Mouse (Mus musculus): ENCODE data around the gene Chmp6. TPM values are rescaled to one million over a fixed set of nuclear protein-coding genes. Genes with fewer than 3 reads are reported as not detected.

Gene Chmp6
- polyA plus RNA-seq, 1 experiment from 2014 or later = 77.9 TPM

GRCm38 (mm10) chr11:119950535-119950934 lies 37.3 kb downstream of the Chmp6 start:
- Histone ChIP-seq H3K4me3 (ENCODE audit: low read depth, low read length) (no peak overlapping the region), H3K36me3 (ENCODE audit: control insufficient read depth, insufficient read depth, low read length) (no peaks in the 10 kb centered on the region), H3K9me3 (ENCODE audit: control insufficient read depth, low read length) (no peaks in the 10 kb centered on the region), H3K27ac (replicated peaks; ENCODE audit: low read depth, low read length) (no peak overlapping the region), H3K27me3 (replicated peaks; ENCODE audit: control insufficient read depth, insufficient read depth, low read length) (no peaks in the 10 kb centered on the region), H3K4me1 (ENCODE audit: control insufficient read depth, insufficient read depth, low read length) (peaks cover 12% of the 10 kb centered on the region), H3K9ac (ENCODE audit: low read depth, low read length) (no peak overlapping the region), H3K4me2 (ENCODE audit: low read depth, low read length) (no peak overlapping the region)
- DNase-seq (ENCODE audit: low spot score) (no peak), ATAC-seq (ENCODE audit: low read depth) (no peak)
- 88% methylated on average over 3 of the region's 3 CpGs for WGBS

- Histone ChIP-seq H3K36me3 (ENCODE audit: control insufficient read depth, insufficient read depth, low read length) (no peaks in the 10 kb centered on the region), H3K4me1 (ENCODE audit: control insufficient read depth, insufficient read depth, low read length) (peaks cover 9% of the 10 kb centered on the region), H3K9ac (ENCODE audit: low read depth, low read length) (no peak overlapping the region), H3K4me3 (ENCODE audit: low read depth, low read length) (no peak overlapping the region), H3K27me3 (replicated peaks; ENCODE audit: control insufficient read depth, insufficient read depth, low read length) (no peaks in the 10 kb centered on the region), H3K4me2 (ENCODE audit: low read depth, low read length) (no peak overlapping the region), H3K9me3 (ENCODE audit: control insufficient read depth, low read length) (no peaks in the 10 kb centered on the region), H3K27ac (replicated peaks; ENCODE audit: low read depth, low read length) (no peak overlapping the region)
- DNase-seq (ENCODE audit: low spot score) (no peak), ATAC-seq (ENCODE audit: low read depth) (no peak)
- 83% methylated on average over 6 of the region's 6 CpGs for whole genome bisulfite sequencing
Measured at GRCm38 (mm10) chr11:119951326-119951725, 38.1 kb downstream of the Chmp6 start.

- Histone ChIP-seq H3K9ac (ENCODE audit: low read depth, low read length) (no peak overlapping the region), H3K27me3 (replicated peaks; ENCODE audit: control insufficient read depth, insufficient read depth, low read length) (no peaks in the 10 kb centered on the region), H3K4me2 (ENCODE audit: low read depth, low read length) (no peak overlapping the region), H3K27ac (replicated peaks; ENCODE audit: low read depth, low read length) (peak overlapping the region; percentile 46), H3K4me3 (ENCODE audit: low read depth, low read length) (no peak overlapping the region), H3K4me1 (ENCODE audit: control insufficient read depth, insufficient read depth, low read length) (peaks cover 9% of the 10 kb centered on the region), H3K36me3 (ENCODE audit: control insufficient read depth, insufficient read depth, low read length) (no peaks in the 10 kb centered on the region), H3K9me3 (ENCODE audit: control insufficient read depth, low read length) (no peaks in the 10 kb centered on the region)
- ATAC-seq (ENCODE audit: low read depth) (no peak), DNase-seq (ENCODE audit: low spot score) (peak; percentile 84)
- WGBS = 54% methylated on average over 5 of the region's 5 CpGs
Measured at GRCm38 (mm10) chr11:119952429-119953224, 39.4 kb downstream of the Chmp6 start.

GRCm38 (mm10) chr11:119954233-119954632 lies 41.0 kb downstream of the Chmp6 start:
- 67% methylated on average over 4 of the region's 4 CpGs for WGBS
- DNase-seq (ENCODE audit: low spot score) (no peak), ATAC-seq (ENCODE audit: low read depth) (no peak)
- Histone ChIP-seq H3K27me3 (replicated peaks; ENCODE audit: control insufficient read depth, insufficient read depth, low read length) (no peaks in the 10 kb centered on the region), H3K9me3 (ENCODE audit: control insufficient read depth, low read length) (no peaks in the 10 kb centered on the region), H3K4me3 (ENCODE audit: low read depth, low read length) (no peak overlapping the region), H3K9ac (ENCODE audit: low read depth, low read length) (no peak overlapping the region), H3K4me2 (ENCODE audit: low read depth, low read length) (no peak overlapping the region), H3K36me3 (ENCODE audit: control insufficient read depth, insufficient read depth, low read length) (no peaks in the 10 kb centered on the region), H3K4me1 (ENCODE audit: control insufficient read depth, insufficient read depth, low read length) (peaks cover 9% of the 10 kb centered on the region), H3K27ac (replicated peaks; ENCODE audit: low read depth, low read length) (no peak overlapping the region)

DNA sequence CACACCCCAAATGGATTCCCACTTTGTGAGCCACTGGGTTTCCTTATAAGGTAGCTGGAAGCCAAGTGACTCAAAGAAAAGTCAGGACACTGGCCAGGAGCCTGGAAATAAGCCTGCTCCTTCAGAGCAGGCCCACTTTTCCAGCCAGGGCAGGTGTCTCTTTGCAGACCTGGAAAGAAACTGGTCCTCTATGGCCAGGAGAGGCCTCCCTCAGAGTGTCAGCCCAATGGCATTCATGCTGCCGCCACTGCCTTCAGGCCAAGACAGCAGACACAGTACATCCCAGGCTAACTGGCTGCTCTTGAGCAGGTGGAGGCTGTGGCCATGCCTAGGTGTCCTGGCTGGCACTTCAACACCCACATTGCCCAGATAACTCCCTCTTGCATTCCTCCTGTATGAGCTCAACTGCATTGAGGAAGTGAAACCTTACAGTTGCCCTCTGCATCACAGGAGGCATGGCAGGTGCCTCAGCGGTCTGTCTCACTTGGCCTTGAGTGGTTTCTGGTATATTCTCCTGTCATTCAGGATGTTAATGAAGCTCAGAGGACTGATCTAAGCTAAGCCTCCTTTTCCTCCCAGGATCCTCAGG lies 41.6 kb downstream of the Chmp6 start:
- Histone ChIP-seq H3K4me1 (ENCODE audit: control insufficient read depth, insufficient read depth, low read length) (peaks cover 9% of the 10 kb centered on the region), H3K36me3 (ENCODE audit: control insufficient read depth, insufficient read depth, low read length) (no peaks in the 10 kb centered on the region), H3K4me3 (ENCODE audit: low read depth, low read length) (no peak overlapping the region), H3K27me3 (replicated peaks; ENCODE audit: control insufficient read depth, insufficient read depth, low read length) (no peaks in the 10 kb centered on the region), H3K9me3 (ENCODE audit: control insufficient read depth, low read length) (no peaks in the 10 kb centered on the region), H3K9ac (ENCODE audit: low read depth, low read length) (no peak overlapping the region), H3K27ac (replicated peaks; ENCODE audit: low read depth, low read length) (no peak overlapping the region), H3K4me2 (ENCODE audit: low read depth, low read length) (no peak overlapping the region)
- 0 out of 2 replicates have a peak, but pooled peaks have one; percentile 13 for ATAC-seq (ENCODE audit: low read depth)
- 73% methylated on average over 2 of the region's 2 CpGs for WGBS
- DNase-seq (ENCODE audit: low spot score) = no peak

GRCm38 (mm10) chr11:119955432-119955831 lies 42.2 kb downstream of the Chmp6 start:
- Histone ChIP-seq H3K4me1 (ENCODE audit: control insufficient read depth, insufficient read depth, low read length) (peaks cover 9% of the 10 kb centered on the region), H3K9me3 (ENCODE audit: control insufficient read depth, low read length) (no peaks in the 10 kb centered on the region), H3K27me3 (replicated peaks; ENCODE audit: control insufficient read depth, insufficient read depth, low read length) (no peaks in the 10 kb centered on the region), H3K9ac (ENCODE audit: low read depth, low read length) (no peak overlapping the region), H3K4me3 (ENCODE audit: low read depth, low read length) (no peak overlapping the region), H3K36me3 (ENCODE audit: control insufficient read depth, insufficient read depth, low read length) (0 out of 2 replicates have a peak, but pooled peaks cover 6% of the 10 kb centered on the region), H3K4me2 (ENCODE audit: low read depth, low read length) (no peak overlapping the region), H3K27ac (replicated peaks; ENCODE audit: low read depth, low read length) (no peak overlapping the region)
- DNase-seq (ENCODE audit: low spot score) = no peak
- no peak for ATAC-seq (ENCODE audit: low read depth)
- 42% methylated on average over 3 of the region's 3 CpGs for WGBS

GRCm38 (mm10) chr11:119956590-119956989 lies 43.3 kb downstream of the Chmp6 start:
- Histone ChIP-seq H3K4me1 (ENCODE audit: control insufficient read depth, insufficient read depth, low read length) (peaks cover 9% of the 10 kb centered on the region), H3K36me3 (ENCODE audit: control insufficient read depth, insufficient read depth, low read length) (0 out of 2 replicates have a peak, but pooled peaks cover 6% of the 10 kb centered on the region), H3K4me3 (ENCODE audit: low read depth, low read length) (no peak overlapping the region), H3K9ac (ENCODE audit: low read depth, low read length) (no peak overlapping the region), H3K9me3 (ENCODE audit: control insufficient read depth, low read length) (no peaks in the 10 kb centered on the region), H3K27ac (replicated peaks; ENCODE audit: low read depth, low read length) (no peak overlapping the region), H3K27me3 (replicated peaks; ENCODE audit: control insufficient read depth, insufficient read depth, low read length) (no peaks in the 10 kb centered on the region), H3K4me2 (ENCODE audit: low read depth, low read length) (no peak overlapping the region)
- peak; percentile 42; the same call in 1 of the 2 replicates for ATAC-seq (ENCODE audit: low read depth)
- 76% methylated on average over 12 of the region's 13 CpGs for WGBS
- no peak for DNase-seq (ENCODE audit: low spot score)

DNA sequence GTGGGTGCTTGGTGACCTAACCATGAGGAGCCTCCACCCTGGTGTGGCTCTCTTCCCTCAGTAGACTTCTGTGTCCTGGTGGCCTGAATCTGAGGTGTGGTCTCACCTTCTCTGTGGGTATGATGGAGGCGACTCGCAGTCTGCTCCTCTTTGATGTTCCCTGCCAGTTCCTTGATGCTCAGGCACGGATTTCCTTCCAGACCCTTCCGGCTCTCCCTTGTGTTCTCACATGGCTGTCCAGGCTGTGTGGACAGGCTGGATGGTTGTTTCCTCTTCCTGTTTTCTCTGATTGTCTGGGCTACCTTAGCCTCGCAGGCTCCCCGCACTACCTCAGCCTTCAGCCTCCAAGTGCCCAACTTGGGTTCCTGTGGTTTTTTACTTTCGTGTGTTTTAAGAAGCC lies 45.6 kb downstream of the Chmp6 start:
- no peaks in the 10 kb centered on the region for H3K4me1 ChIP-seq (ENCODE audit: control insufficient read depth, insufficient read depth, low read length)
- H3K27me3 ChIP-seq (replicated peaks; ENCODE audit: control insufficient read depth, insufficient read depth, low read length) = no peaks in the 10 kb centered on the region
- no peaks in the 10 kb centered on the region for H3K9me3 ChIP-seq (ENCODE audit: control insufficient read depth, low read length)
- H3K4me3 ChIP-seq (ENCODE audit: low read depth, low read length) = no peak overlapping the region
- no peak overlapping the region for H3K27ac ChIP-seq (replicated peaks; ENCODE audit: low read depth, low read length)
- peaks cover 10% of the 10 kb centered on the region; the same call in 1 of the 2 replicates for H3K36me3 ChIP-seq (ENCODE audit: control insufficient read depth, insufficient read depth, low read length)
- no peak for DNase-seq (ENCODE audit: low spot score)
- no peak overlapping the region for H3K4me2 ChIP-seq (ENCODE audit: low read depth, low read length)
- 85% methylated on average over 7 of the region's 7 CpGs for WGBS
- no peak overlapping the region for H3K9ac ChIP-seq (ENCODE audit: low read depth, low read length)
- ATAC-seq (ENCODE audit: low read depth) = no peak

Data from embryonic facial prominence, embryonic 14.5 days (tissue).